Mouse (Mus musculus): ENCODE results near the gene Myl7. TPM values are rescaled to one million over a fixed set of nuclear protein-coding genes. Genes with fewer than 3 reads are reported as not detected.

The Myl7 gene
- polyA plus RNA-seq, 1 experiment from 2014 or later: not detected

- no peak for ATAC-seq (ENCODE audit: low FRiP score)
- 23% methylated on average over 15 of the region's 15 CpGs for whole genome bisulfite sequencing
- no peaks in the 10 kb centered on the region for H3K36me3 ChIP-seq (replicated peaks; ENCODE audit: control insufficient read depth, insufficient read depth)
- no peaks in the 10 kb centered on the region for H3K9me3 ChIP-seq (ENCODE audit: control insufficient read depth, low read length)
- 0 out of 2 replicates have a peak, but pooled peaks cover 6% of the 10 kb centered on the region for H3K4me1 ChIP-seq (replicated peaks; ENCODE audit: control insufficient read depth, insufficient read depth, low read length)
- no peak overlapping the region for H3K9ac ChIP-seq
- no peak for DNase-seq (ENCODE audit: low spot score)
- peak overlapping the region; percentile 31 for H3K4me3 ChIP-seq (replicated peaks; ENCODE audit: low read length)
- peak overlapping the region; percentile 51 for H3K4me2 ChIP-seq (replicated peaks)
- H3K27me3 ChIP-seq (ENCODE audit: control insufficient read depth, insufficient read depth, low read length): peaks cover 35% of the 10 kb centered on the region
- no peak overlapping the region for H3K27ac ChIP-seq
These were observed 36.0 kb downstream of the Myl7 start for GRCm38 (mm10) chr11:5862394-5863105.

DNA sequence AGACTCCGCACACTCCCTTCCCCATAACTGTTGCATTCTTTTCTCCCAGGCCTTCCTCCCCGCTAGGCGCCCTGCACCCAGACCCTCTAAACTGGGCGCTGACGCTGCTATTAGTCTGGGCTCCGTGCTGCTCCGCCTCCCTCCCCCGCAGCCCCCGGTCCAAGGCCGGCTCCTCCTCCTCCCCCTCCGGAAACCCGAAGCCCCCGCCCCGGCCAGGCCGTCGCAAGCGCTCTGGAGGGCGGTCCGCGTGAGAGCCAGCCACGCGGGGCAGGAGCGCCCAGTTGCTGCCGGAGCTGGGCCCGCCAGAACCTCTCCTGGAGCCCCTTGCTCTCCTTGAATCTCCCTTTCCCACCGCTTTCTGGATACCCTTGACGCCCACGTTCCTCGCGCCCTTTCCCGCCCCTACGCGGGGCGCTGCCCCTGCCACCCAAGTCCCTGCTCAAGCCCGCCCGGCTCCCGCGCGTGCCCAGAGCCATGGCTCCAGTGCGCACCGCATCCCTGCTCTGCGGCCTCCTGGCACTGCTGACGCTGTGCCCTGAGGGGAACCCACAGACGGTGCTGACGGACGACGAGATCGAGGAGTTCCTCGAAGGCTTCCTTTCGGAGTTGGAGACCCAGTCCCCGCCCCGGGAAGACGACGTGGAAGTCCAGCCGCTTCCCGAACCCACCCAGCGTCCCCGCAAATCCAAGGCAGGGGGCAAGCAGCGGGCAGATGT lies 36.7 kb downstream of the Myl7 start, which contains the start of gene Aebp1:
Gene Aebp1, plus strand, starts transcription at position 270 of the 716 bp plus-strand sequence.
- H3K4me1 ChIP-seq (replicated peaks; ENCODE audit: control insufficient read depth, insufficient read depth, low read length): 0 out of 2 replicates have a peak, but pooled peaks cover 6% of the 10 kb centered on the region
- H3K9me3 ChIP-seq (ENCODE audit: control insufficient read depth, low read length): no peaks in the 10 kb centered on the region
- H3K4me3 ChIP-seq (replicated peaks; ENCODE audit: low read length): peak within 1 kb of the TSS; percentile 31
- peak within 1 kb of the TSS; percentile 51 for H3K4me2 ChIP-seq (replicated peaks)
- no peak within 1 kb of the TSS for H3K27ac ChIP-seq
- no peaks in the 10 kb centered on the region for H3K36me3 ChIP-seq (replicated peaks; ENCODE audit: control insufficient read depth, insufficient read depth)
- no peak for DNase-seq (ENCODE audit: low spot score)
- peak within 1 kb of the TSS; percentile 29; the same call in 1 of the 2 replicates for H3K9ac ChIP-seq
- WGBS: 4% methylated on average over 56 of the region's 59 CpGs
- peaks cover 35% of the 10 kb centered on the region for H3K27me3 ChIP-seq (ENCODE audit: control insufficient read depth, insufficient read depth, low read length)
- ATAC-seq (ENCODE audit: low FRiP score): peak; percentile 37; the same call in 1 of the 2 replicates

GRCm38 (mm10) chr11:5860639-5861038 lies 37.9 kb downstream of the Myl7 start:
- no peak overlapping the region for H3K9ac ChIP-seq
- H3K9me3 ChIP-seq (ENCODE audit: control insufficient read depth, low read length): no peaks in the 10 kb centered on the region
- WGBS: 54% methylated on average over 6 of the region's 6 CpGs
- H3K36me3 ChIP-seq (replicated peaks; ENCODE audit: control insufficient read depth, insufficient read depth): no peaks in the 10 kb centered on the region
- 0 out of 2 replicates have a peak, but pooled peaks cover 6% of the 10 kb centered on the region for H3K4me1 ChIP-seq (replicated peaks; ENCODE audit: control insufficient read depth, insufficient read depth, low read length)
- no peak overlapping the region for H3K4me2 ChIP-seq (replicated peaks)
- DNase-seq (ENCODE audit: low spot score) (no peak), ATAC-seq (ENCODE audit: low FRiP score) (no peak)
- H3K27ac ChIP-seq: no peak overlapping the region
- H3K27me3 ChIP-seq (ENCODE audit: control insufficient read depth, insufficient read depth, low read length): peaks cover 35% of the 10 kb centered on the region
- no peak overlapping the region for H3K4me3 ChIP-seq (replicated peaks; ENCODE audit: low read length)

DNA sequence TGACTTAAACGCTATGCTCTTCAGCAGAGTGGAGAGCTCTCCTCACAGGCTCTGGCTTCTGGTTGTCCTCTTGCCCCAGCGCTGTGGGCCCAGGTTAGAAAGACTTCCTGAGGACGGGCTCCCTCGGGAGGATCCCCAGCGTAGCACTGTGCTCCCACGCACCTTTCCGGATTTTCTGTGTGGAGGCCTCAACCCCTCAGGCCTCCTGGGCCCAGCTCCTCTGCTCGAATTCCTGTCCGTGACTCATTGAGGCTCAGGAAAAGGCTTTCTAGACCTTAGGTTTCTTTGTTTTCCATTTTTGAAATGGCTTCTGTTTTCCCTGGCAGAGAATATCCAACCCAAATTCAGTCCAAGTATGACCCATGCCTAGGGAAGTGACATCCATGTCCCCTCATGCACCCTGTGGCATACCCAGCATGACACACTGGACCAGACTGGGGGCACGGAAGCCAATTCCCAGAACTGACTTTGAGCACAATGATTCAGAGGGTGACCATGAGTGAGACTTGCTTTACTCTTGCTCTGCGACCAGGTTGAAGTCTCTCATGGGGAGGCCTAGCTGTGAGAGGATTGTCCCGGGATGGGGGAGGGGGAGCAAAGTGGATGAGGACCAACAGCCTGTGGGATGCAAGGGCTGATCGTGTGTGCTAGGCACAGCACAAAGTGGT lies 38.6 kb downstream of the Myl7 start:
- 83% methylated on average over 13 of the region's 13 CpGs for WGBS
- DNase-seq (ENCODE audit: low spot score): no peak
- H3K27ac ChIP-seq: no peak overlapping the region
- 0 out of 2 replicates have a peak, but pooled peaks cover 6% of the 10 kb centered on the region for H3K4me1 ChIP-seq (replicated peaks; ENCODE audit: control insufficient read depth, insufficient read depth, low read length)
- H3K4me2 ChIP-seq (replicated peaks): no peak overlapping the region
- no peak overlapping the region for H3K9ac ChIP-seq
- no peaks in the 10 kb centered on the region for H3K36me3 ChIP-seq (replicated peaks; ENCODE audit: control insufficient read depth, insufficient read depth)
- ATAC-seq (ENCODE audit: low FRiP score): no peak
- H3K27me3 ChIP-seq (ENCODE audit: control insufficient read depth, insufficient read depth, low read length): peaks cover 35% of the 10 kb centered on the region
- H3K9me3 ChIP-seq (ENCODE audit: control insufficient read depth, low read length): no peaks in the 10 kb centered on the region
- no peak overlapping the region for H3K4me3 ChIP-seq (replicated peaks; ENCODE audit: low read length)

DNA sequence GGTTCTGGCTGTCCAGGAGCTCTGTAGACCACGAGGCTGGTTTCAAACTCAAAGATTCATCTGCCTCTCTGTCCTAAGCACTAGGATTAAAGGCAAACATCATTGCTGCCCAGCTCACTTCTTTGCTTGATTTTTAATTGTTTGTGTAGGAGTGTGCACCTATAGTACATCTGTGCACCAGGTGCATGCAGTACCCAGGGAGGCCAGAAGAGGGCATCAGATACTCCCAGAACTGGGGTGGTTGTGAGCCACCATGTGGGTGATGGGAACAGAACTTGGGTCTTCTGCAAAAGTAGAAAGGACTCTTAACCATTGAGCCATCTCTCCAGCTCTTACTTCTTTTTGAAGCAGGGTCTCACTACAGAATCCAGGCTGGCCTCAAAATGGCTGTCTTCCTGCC lies 39.9 kb downstream of the Myl7 start:
- ATAC-seq (ENCODE audit: low FRiP score): no peak
- 90% methylated on average over 1 of the region's 1 CpGs for WGBS

DNA sequence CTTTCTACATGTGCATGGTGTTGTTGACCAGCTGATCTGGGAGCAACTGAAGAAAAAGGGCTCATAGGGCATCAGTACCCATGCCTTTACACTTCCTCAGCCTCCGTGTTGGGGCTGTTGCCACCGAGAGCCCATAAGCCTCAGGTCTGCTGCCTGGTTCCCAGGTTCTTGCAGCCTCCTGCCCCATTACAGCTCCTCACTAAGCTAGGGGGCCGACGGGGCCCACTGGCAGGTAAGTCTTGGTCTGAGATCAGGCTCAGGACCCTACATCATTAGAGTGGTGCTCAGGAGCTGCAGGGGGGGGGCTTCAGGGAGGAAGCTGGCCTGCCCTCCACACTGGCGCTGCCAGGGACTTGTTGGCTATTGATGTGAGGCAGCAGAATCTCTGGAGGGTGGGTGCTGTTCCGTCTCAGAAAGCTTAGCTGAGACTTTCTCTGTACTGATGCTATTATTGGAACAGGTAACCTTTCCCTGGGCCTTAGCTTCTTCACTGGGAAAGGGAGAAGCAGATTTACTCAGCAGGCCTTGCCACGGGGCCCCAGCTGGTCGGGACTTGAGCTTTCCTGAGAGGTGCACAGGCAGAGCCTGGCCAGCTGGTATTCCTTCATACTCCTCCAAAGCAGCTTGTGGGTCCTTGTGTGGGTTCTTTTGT lies 42.0 kb downstream of the Myl7 start:
- ATAC-seq (ENCODE audit: low FRiP score) (no peak), DNase-seq (ENCODE audit: low spot score) (no peak)
- no peak overlapping the region for H3K4me3 ChIP-seq (replicated peaks; ENCODE audit: low read length)
- H3K27me3 ChIP-seq (ENCODE audit: control insufficient read depth, insufficient read depth, low read length): peaks cover 16% of the 10 kb centered on the region
- no peak overlapping the region for H3K27ac ChIP-seq
- H3K36me3 ChIP-seq (replicated peaks; ENCODE audit: control insufficient read depth, insufficient read depth): no peaks in the 10 kb centered on the region
- WGBS: 76% methylated on average over 8 of the region's 8 CpGs
- no peak overlapping the region for H3K4me2 ChIP-seq (replicated peaks)
- H3K9ac ChIP-seq: no peak overlapping the region
- 0 out of 2 replicates have a peak, but pooled peaks cover 3% of the 10 kb centered on the region for H3K4me1 ChIP-seq (replicated peaks; ENCODE audit: control insufficient read depth, insufficient read depth, low read length)
- no peaks in the 10 kb centered on the region for H3K9me3 ChIP-seq (ENCODE audit: control insufficient read depth, low read length)

More for the DNA sequence above, 39.9 kb downstream of the Myl7 start:
- Histone ChIP-seq H3K4me1 (replicated peaks; ENCODE audit: control insufficient read depth, insufficient read depth, low read length) (0 out of 2 replicates have a peak, but pooled peaks cover 6% of the 10 kb centered on the region), H3K36me3 (replicated peaks; ENCODE audit: control insufficient read depth, insufficient read depth) (no peaks in the 10 kb centered on the region), H3K9me3 (ENCODE audit: control insufficient read depth, low read length) (no peaks in the 10 kb centered on the region), H3K4me3 (replicated peaks; ENCODE audit: low read length) (no peak overlapping the region), H3K27ac (no peak overlapping the region), H3K27me3 (ENCODE audit: control insufficient read depth, insufficient read depth, low read length) (peaks cover 35% of the 10 kb centered on the region), H3K4me2 (replicated peaks) (no peak overlapping the region), H3K9ac (no peak overlapping the region)
- no peak for DNase-seq (ENCODE audit: low spot score)

DNA sequence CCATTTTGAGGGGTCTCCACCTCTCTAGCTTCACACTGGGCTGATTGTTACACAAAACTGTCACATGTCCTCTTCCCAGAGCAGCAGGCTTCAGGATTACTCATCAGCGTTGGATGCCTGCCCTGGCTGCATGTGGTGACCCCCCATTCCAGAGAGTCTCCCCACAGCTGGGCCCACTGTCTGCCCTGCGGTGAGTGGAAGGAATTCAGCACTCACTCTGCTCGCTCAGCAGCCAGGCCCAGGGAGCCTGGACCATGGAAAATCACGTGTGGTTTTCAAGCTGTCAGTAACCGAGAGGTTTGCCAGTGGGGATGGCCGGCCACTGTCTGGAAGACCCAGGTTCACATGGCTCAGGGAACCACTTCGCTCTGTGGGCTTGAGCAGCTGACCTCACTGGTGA lies 42.7 kb downstream of the Myl7 start:
- WGBS: 34% methylated on average over 7 of the region's 7 CpGs
- Histone ChIP-seq H3K27ac (no peak overlapping the region), H3K27me3 (ENCODE audit: control insufficient read depth, insufficient read depth, low read length) (peaks cover 9% of the 10 kb centered on the region), H3K36me3 (replicated peaks; ENCODE audit: control insufficient read depth, insufficient read depth) (no peaks in the 10 kb centered on the region), H3K9ac (0 out of 2 replicates have a peak overlapping the region, but pooled peaks have one; percentile 31), H3K4me3 (replicated peaks; ENCODE audit: low read length) (no peak overlapping the region), H3K4me1 (replicated peaks; ENCODE audit: control insufficient read depth, insufficient read depth, low read length) (no peaks in the 10 kb centered on the region), H3K9me3 (ENCODE audit: control insufficient read depth, low read length) (no peaks in the 10 kb centered on the region), H3K4me2 (replicated peaks) (no peak overlapping the region)
- ATAC-seq (ENCODE audit: low FRiP score) (peak; percentile 31; the same call in 1 of the 2 replicates), DNase-seq (ENCODE audit: low spot score) (no peak)

- Histone ChIP-seq H3K27ac (no peak overlapping the region), H3K4me2 (replicated peaks) (no peak overlapping the region), H3K36me3 (replicated peaks; ENCODE audit: control insufficient read depth, insufficient read depth) (no peaks in the 10 kb centered on the region), H3K4me1 (replicated peaks; ENCODE audit: control insufficient read depth, insufficient read depth, low read length) (no peaks in the 10 kb centered on the region), H3K4me3 (replicated peaks; ENCODE audit: low read length) (no peak overlapping the region), H3K9me3 (ENCODE audit: control insufficient read depth, low read length) (no peaks in the 10 kb centered on the region), H3K27me3 (ENCODE audit: control insufficient read depth, insufficient read depth, low read length) (peaks cover 5% of the 10 kb centered on the region), H3K9ac (no peak overlapping the region)
- ATAC-seq (ENCODE audit: low FRiP score): no peak
- DNase-seq (ENCODE audit: low spot score): peak; percentile 47
These were observed 43.1 kb downstream of the Myl7 start for GRCm38 (mm10) chr11:5855481-5855880.

Data from hindbrain, embryonic 14.5 days (tissue).